Mouse (Mus musculus): ENCODE results near the gene Cacna1c.

The Cacna1c gene

DNA sequence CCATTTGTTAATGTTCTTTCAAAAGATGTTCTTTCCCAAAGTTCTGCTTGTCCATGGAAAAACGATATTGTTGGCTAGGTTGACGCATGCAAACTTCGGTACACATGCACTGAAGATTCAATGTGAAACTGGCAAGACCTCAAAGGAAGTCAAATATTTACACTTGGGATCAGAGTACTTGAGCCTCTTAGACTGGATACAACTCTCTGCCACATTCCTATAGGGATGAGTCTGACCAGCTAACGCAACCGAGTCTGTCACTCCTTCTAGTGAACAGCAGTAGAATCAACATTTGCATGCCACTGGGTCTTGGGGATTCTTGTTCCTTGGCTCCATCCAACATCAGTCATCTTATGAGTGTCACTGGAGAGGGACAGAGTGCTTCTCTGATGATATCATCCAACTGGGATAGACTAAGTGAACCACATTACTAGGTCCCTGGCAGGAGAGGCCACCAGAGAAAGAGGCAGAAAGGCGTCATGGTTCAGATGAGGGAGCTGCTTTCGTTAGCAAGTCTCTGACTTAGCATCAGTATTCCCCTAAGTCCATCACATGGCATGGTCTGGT, 241.1 kb downstream of the Cacna1c start:
- peak; percentile 54 for DNase-seq

DNA sequence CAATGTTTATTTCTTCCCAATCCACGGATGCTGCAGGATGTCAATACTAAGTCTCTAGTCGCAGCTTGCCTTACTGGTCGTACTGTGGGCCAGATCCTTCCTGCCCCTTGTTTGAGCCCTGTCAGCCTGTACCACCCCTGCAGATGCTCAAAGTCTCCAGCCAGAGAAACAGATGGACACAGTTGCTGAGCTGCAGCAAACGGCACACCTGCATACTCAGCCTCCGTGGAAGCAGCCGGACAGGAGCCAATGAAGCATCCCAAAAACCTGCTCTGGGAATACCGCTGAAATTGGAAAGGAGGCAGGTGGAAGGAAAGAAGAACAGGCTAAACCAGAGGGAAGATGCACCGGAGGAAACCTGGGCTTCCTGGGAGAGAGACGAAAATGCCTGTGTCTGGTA, 243.8 kb downstream of the Cacna1c start:
- DNase-seq, result no peak

DNA sequence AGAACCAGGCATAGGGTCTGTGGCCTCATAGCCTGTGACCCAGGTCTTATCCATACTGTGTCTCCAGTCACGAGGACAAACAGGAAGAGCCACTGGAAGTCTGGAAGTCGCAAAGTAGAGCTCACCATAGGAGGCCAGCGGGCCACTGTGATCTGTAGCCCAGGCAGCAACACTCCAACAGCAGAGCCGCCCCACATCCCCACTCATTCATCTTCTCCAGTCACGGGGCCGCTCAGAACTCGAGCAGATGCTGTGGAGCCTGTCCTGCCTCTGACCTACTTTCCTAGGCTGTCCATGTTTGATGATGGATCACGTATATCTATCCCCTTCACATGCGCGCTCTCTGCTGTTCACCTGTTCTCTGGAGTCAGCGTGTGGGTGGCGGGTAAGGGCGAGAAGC, 246.0 kb downstream of the Cacna1c start:
- no peak for DNase-seq

DNA sequence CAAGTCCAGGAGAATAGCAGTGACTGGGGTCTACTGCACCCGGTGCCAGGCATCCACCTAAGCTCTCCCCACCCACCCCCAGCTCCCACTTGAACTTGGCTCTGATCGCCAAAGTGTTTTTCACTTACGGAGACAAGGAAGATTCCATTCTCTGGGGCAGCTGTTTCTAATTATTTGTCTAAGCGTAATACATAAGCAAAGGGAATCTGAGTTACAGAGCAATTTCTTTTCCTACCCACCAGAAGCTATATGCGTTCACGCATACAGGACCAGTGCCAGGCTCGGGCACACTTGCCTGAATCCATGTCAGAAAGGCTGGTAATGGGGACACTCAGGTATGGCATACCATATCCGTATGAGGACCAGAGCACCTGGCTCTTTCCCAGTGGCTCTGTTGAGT, 248.9 kb downstream of the Cacna1c start:
- no peak for DNase-seq

DNA sequence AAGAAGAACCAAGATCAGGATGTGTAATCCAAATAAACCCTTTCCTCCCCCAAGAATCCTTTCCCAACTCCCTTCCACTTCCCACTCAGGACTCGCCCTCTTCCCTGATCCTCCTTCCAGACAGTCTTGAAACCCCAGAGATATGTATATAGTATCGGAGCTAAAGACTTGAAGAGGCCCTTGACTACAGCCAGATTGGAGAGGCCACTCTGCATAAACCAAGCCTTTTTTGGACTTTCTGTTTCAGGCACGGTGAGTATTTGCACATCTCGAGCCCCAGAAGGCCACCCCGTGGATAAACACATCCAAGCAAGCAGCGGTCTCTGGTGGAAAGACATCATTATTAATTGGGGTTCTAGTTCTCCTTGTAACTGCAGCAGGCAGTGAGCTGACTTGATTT, 249.6 kb downstream of the Cacna1c start:
- peak; percentile 39 for DNase-seq

DNA sequence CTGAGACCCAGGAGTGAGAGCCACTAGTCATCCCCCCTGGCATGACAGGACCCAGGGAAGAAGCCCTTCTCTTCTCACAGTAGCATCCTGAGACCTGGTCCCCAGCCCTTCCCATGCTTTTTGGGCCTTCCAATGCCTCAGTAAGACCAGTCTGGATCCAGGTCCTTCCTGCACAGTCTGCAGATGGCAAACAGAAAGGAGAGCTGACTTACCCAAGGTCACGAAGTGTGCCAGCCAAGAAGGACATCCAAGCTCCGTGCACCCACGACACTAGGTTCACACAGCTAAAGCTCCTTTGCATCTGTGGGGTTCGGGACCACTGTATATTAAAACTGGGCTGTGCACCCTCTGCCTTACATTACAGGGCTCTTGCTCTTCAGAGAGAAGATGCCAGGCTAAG, 252.1 kb downstream of the Cacna1c start:
- DNase-seq, result no peak

DNA sequence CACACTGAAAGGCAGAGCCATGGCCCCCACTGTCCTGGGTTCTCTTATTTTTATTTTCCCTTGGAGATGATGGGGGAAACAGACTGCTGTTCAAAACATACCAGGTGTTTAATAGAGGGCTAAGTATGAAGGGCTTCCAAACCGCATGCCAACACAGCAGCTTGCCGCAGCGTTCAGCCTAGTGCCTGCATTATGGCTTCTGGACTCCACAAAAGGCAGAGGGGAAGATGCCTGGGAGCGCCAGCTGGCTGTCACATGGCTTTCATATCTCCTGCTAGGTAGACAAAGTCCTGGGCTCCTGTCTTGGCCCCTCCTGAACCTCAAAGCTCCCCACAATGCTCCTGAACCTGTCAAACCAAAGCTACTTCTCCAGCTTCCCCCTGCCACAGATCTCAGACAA, 254.4 kb downstream of the Cacna1c start:
- no peak for DNase-seq

DNA sequence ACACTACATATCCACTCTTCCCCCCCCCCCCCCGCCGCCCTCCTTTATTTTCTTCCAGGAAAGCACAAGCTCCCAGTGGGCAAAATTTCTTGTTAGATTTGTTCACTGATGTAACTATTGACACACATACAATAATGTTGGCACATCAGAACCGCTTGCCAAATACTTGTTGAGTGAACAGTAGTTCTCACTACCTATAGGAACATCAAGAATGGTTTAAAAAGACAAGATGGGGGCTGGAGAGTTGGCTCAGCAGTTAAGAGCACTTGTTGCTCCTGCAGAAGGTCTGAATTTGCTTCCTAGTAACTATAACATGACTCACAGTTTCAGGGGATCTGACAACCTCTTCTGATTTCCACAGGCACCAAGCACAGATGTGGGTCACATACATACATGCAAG, 255.2 kb downstream of the Cacna1c start:
- no peak for DNase-seq

DNA sequence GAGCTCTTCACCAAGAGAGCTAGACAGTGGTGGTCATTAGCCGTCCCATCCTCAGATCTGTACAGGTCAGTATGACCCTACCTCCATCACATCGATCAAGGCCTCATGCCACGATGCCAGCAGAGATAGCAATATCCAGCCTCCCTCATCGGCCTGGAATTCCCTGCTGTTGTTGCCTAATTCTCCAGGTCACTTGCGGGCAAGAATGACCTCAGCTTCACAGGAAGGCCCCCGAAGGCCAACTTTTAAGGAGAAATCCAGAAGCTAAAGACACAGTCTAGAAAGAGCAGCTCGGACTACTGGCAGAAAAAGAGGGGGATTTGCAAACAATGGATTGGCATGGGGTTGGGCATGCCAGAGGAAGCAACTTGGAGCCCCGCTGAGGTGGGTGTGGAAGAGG, 256.6 kb downstream of the Cacna1c start:
- DNase-seq, result peak; percentile 42

DNA sequence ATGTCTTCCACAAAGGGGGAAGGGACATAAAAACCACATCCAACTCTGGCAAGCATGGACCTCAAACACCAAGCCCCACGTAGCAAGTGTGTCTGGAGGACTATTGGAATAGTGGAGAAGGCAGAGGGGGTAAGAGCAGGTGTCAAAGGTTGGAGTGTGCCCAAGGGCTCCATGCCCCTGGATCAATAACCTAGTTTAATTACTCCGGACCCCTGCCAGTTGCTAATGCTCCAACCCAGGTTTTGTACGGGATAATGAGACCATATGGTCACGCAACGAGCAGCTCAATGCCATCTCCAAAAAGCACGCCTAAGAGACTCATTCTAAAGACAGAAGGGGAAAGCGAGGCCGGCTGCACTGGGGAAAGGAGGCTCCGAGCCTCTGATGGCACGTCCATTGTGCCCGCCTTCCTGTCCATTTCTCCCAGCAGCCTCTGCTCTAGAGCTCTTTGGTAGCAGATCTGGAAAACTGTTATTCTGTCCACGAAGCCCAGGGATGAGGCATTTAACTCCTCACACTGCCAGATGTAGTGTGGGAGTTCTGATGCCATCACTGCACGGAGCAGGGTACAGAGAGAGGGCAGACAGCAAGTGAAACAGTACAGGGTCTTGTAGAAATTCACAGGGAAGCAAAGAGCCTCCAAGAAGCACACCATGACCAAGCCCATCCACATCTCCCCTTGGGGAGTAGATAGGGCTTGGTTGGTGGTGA, 257.7 kb downstream of the Cacna1c start:
- no peak for DNase-seq

DNA sequence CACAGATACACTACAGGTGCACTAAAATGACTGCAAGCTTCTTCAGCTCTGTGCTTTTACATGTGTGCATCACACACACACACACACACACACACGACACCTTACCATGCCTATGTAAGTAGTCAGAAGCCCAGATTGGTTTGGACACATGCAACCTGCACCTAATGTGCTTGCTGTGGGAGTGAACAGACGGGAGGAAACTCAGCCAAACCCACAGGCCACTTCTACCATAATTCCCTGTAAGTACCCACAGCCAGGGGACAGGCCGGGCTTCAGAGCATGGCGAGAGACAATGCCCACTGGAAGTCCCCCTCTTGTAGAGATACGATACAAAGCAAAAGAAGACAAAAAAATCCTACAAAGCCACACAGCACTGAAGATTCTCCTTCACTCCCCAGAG, 258.7 kb downstream of the Cacna1c start:
- no peak for DNase-seq

DNA sequence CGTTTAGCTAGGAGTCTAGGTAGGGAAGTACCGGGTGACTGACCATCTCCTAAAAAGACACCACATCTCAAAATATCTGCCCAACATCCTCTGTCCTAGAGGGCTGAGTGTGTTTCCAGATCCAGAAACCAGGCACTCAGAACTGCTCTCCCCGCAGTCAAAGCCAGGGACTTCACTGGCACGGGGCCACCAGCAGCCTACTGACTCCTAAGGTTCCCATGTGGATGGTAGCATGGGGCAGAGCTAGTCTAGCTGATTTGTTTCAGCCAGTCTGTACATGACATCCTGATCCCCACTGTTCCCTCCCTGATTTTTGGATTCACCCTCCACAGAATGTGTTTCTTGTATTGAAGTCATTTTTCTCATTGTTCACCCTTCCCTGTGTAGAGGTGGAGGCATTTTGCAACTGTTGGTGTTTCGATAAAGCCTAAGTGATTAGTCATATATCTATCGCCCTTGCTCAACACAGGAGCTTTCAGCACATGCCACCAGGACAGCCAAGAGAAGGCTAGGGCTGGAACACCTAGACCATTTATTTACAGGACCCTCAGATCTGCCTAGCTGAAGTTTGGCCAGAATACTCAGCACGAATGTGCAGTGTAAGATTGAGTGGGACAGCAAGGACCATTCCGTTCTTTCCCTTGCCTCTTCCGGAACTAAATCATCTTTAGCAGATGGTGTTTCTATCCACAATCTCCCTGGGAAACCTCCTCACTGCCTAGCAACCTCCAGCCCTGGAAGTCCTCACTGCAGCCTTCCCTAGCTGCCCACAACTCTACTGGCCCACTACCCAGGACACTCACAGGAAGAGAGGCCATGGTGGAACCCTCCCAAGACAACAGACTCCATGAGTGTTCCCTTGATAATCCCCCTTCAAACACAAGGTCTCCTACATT, 260.4 kb downstream of the Cacna1c start:
- DNase-seq, result peak; percentile 41

DNA sequence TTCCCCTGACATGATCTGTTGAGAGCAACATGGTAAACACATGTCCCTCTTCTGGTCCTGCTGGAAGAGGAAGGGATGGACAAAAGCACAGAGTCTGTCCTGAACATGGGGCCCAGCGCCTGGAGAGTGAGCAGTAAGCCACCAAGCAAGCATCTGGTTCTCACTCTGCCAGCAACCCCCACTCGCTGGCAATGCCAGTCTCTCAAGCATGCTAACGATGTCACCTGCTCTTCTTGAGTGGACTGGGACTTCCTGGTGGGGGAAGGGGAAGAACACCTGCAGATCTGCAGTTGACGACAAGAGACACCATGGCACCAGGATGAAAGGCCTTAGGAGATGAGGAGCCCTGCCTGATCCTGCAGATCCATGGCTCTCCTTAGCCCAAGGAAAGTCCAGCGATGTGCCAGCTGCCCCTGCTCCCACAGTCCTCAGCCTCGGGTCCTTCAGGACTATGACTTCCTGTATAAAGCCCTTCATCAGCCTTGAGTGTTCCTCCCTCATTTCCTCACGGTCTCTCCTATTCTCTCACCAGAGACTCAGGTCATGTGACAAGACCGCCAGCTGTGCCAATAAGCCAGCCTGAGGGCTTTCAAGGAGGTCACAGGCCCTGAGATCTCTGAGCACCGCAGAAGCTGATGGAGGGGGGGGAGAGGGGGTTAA, 261.8 kb downstream of the Cacna1c start:
- DNase-seq, result peak; percentile 72

DNA sequence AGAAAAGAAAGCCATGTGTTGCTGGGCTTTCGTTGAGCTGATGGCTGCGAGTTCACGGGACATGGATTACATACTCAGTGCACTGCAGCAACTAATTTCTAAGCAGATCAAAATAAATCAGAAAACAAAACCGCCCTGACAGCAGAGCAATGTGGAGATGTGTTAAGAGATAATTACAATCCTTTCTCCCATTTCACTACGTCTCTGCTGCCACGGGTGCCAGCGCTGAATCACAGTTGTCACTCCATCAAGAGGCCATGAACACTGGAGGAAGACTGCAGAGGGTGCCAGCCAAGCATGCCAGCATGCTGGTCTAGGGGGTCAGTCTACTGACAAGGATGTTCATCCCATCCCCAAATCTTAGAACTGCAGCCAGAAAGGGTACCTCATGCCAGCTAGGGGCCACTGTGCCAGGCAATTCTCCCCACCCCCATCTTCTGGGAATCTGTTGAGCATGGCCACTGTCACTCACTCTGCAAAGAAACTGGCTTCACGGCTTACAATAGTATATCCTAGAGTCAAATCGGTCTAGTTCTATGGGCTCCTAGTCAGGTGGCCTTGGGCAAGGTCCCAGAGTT, 263.1 kb downstream of the Cacna1c start:
- no peak for DNase-seq

DNA sequence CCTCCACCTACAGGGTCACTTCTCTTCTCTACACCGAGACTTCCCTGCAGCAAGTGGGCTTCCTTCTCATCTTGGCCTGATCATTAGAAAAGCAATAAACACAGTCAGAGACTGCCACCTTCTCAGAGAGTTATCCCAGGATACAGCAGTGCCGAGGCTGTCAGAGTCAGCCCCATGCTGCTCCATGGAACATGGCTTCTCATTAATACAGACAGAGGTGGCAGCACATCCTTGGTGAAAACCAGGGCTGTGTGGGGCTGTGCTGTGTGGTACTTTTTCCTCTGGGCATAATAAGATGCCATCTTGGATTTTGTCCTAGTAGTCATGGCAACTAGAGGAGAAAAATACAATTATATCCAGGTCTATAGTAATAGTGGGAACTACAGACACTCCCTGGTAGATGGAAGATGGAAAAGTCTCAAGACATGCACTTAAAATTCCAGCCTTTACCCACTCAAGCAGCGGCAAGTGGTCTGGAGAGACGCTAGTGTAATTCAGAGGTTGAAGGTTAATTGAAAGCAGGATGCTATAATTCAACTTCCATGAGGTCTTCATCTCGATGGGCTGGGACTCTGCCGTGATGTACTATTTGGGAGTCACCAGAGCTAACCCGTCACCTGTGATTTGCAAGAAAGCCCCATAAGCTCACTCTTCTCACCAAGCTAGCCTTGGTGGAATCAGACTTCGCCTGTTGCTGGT, 264.1 kb downstream of the Cacna1c start:
- DNase-seq, result no peak

DNA sequence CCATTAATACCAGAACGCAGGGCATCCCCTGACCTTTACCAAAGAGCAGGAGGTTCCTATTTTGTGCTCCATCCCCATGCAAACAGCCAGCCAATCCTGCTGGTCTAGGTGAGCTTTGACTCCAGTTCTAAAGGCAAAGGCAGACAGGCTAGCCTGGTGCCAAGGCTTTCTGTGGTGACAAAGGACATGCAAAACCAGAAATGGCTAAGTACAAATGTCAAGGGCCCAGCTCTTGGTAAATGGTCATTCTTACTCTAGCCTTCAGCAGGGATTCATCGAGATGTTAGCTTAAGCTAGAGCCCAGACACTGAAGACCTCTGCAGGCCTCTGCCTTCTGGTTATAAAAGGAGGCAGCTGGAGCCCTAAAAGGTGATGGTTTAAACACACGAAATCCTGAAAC, 269.5 kb downstream of the Cacna1c start:
- no peak for DNase-seq

DNA sequence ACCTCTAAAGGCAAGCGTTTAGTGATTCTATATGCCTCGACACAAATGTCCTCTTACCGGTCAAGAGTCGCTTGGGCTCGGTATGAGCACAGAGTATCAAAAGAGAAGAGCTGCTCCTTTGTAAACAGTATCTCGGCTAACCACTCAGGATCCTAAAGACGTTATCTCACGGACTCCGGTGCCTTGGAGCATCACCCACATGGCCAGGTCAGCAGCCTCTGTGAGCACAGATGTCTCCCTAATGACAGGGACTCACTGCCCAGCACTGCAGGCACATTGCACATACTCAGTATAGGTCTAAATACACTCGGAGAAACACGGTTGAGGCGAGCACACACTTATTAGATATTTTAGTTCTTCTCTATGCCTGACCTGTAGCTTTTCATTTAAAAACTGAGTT, 271.8 kb downstream of the Cacna1c start:
- no peak for DNase-seq

DNA sequence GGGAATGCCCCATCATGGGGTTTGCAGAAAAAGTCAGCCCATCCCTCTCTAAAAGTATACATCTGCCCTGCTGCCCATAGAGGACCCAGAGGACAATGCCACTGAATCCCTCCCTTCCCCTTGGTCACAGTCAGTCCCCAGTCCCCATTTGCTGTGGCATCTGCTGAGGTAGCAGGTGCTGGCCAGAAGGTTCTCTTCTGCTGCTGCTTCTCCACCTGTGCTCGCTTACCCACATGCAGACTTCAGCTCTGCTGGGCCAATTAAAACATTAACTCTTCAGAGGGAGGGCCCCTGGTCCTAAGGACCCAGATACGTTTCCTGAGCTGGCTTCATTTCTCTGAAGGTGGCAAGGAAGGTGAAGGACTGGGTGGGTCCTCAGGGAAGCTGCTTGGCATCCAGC, 272.3 kb downstream of the Cacna1c start:
- DNase-seq, result no peak

DNA sequence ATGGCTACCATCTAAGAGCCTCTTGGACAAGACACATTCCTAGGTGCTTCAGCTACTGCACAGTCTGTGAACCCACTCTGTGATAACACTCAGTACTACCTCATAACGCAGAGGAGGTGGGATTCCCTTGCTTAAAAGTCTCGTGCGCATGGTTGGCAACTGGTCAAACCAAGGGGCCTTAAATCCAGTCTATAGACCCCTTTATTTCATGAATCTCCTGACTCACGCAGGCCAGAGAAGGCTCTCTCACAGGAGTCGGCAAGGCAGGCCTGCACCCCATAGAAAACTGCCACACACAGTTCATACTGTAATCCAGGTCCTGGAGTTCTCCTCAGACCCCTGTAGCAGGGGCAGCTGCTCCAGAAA, 273.0 kb downstream of the Cacna1c start:
- no peak for DNase-seq

DNA sequence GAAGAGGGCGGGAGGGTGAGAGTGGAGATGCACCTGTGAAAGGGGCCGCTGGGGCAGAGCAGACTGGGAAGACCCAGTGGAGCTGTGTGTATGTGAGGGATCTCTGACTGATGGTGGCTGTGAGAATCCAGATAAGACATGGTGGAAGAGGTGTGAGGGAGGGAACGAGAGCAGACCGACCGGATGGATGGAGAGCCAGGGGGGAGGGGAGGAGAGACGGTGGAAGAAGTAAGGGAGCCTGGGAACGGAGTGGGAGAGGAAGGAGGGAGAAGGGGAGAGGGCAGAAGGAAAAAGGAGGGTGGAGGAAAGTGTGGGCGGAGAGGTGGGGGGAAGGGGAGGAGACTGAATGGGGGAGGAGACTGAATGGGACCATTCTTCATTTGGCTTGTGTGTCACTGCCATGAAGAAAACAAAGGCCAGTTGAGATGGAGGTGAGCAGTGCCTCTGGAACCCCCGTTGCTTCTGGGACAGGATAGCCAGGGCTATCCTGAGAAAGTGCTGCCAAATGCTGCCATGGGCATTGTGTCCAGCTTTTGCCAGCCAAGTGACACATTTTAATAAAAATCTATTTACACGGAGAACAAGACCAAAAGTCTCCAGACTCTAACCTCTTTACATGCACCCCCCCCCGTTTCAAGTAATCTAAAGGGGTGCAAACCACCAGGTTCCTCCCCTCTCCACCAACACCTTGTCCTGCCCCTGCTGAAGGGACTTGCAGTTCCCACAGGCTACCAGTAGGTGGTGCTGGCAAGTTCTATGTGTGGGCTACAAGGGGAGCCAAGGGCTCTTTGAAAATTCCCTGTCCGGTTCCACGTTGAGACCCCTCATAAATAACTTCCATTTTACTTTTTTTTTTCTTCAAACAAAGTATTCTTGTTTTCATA, 273.6 kb downstream of the Cacna1c start:
- peak; percentile 89 for DNase-seq

DNA sequence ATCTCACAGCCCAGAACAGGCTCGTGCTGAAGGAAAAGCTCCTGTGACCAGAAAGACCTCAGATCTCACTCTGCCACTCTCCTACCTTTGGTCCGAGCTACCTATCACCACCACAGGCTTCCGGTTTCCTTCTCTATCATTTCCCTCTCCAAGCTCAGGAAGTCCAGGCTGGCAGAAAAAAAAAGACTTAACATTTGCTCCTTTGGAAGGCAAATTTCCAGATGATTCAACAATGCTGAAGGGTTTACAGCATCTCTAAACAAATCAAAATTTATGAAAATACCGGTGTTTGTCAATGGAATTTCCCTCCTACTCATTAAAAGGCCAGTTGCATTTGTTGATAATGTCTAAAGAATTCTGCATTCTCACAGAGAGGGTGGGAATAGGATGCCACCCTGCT, 288.0 kb downstream of the Cacna1c start:
- no peak for DNase-seq

DNA sequence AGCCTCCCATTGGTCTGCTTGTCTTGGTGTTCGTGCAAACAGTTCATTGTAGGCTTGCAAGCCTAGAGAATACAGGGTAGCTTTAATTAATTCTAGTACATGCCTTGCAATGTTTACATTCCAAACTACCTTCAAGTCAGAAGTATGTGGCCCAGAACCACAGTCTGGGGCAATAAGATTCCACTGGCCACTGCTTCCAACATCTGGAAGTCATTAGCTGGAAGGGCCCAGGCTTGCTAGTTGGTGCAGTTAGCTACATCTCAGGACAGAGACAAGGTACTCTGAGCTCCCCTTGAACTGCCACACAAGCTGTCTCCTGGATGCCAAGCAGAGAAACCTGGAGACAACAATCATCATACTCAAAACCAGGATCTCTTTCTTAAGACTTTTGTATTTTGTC, 288.5 kb downstream of the Cacna1c start:
- DNase-seq, result no peak
